Mouse (Mus musculus): ENCODE measurements around the gene Il6ra. TPM values are rescaled to one million over a fixed set of nuclear protein-coding genes. Genes with fewer than 3 reads are reported as not detected.

Gene Il6ra
- total RNA-seq, 2 experiments from 2014 or later, result 3.6 to 4.7 TPM

DNA sequence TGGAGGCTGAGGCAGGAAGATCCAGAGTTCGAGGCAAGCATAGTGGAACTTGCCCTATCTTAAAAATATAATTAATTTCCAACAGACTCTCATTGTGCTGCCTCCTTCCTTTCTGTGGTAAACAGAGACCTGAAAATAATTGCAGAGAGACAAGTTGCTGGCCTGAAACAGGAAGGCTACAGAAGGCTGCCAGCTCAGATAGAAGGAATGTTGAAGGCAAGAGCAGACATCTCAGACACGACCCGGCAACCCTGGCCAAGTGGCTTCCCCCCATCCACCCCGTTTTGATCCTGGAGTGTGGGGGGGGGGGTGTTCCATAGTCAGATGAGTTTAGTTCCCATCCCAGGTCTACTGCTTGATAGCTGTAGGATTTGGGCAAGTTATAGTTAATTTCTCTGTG lies 1.7 kb upstream of the Il6ra start:
- intact Hi-C loops (cut with DNase I), result loop anchor here (5.0 kb wide), 1 partner anchor 37 kb away; no protein-coding TSS in a partner anchor
- DNase-seq (ENCODE audit: low spot score in 2 of 2), result no peak

DNA sequence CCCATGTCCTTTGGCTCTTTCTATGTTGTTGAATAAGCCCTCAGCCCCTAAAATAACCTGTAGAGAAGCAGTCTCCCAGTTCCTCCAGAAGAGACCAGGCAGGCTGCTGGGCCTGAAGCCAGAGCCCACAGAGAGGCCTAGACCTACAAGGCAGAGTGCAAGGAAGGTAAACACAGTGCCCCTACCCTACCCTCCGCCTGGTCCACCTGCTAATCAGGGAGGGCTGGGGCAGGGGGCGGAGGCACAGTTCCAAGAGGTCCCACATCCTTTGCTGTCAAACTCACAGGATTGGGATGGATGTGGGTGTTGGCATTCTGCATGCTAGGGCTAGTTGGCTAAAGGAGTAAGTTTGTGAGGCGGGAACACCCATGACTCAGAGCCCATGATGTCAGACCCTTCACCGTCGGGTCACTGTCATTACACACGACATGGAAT lies 871 bp downstream of the Il6ra start:
- DNase-seq (ENCODE audit: low spot score in 2 of 2), result no peak
- intact Hi-C loops (cut with DNase I), result loop anchor here (5.0 kb wide), 1 partner anchor 35 kb away; no protein-coding TSS in a partner anchor

DNA sequence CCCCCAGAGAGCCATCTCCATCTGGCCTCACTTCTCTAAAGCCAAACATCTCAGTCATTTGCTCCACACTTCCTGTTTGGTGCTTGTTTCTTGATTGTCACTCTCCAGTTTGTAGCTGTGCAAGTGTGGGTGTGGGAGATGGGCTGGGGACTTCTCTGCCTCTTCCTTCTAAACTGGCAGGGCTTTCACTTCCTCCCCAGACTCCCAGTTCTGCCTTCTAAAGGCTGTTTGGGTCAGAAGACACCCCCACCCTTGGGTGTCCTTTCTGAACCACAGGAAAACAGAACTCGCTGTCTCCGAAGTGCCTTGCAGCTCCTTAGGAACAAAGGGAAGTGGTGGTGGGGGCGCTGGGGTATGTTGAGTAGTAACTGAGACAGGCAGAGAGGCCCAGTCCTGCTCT lies 1.8 kb downstream of the Il6ra start:
- intact Hi-C loops (cut with DNase I), result loop anchor here (5.0 kb wide), 1 partner anchor 34 kb away; no protein-coding TSS in a partner anchor

DNA sequence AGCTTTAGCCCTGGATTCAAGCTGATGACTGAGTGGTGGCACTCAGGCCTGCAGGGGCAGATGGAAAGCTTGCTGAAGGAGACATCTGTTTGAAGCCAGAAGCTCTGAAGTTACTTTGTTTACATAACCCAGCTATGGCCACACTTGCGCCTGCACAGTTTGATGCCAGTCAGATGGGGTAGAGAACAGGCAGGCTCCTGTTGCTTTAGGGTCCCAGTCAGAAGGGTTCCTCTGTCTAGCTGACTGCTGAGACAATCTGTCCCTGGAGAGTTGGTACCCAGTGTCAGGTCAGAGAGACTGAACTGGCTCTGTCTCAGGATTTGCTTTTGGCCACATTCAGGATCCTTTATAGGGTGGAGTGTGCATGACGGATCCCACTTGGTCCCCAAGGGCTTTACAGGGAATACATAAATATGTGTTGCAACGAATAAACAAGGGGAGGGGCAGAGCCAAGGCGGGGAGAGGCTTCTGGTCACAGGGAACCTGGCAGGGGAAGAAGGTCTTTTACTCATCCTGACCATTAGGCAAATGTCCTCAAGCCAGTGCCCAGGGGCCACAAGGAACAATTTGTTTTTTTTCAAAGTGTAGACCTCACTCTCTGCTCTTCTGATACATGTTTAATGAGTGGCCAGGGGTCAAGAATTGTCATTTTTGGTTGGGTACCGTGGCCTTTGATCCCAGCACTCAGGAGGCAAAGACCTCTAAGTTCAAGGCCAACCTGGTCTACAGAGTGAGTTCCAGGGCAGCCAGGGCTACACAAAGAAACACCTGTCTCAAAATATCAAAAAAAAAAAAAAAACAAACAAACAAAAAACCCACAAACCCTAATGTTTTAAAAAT lies 3.1 kb downstream of the Il6ra start:
- intact Hi-C loops (cut with DNase I), result loop anchor here (5.0 kb wide), 1 partner anchor 33 kb away; no protein-coding TSS in a partner anchor
- no peak for DNase-seq (ENCODE audit: low spot score in 2 of 2)

More for the DNA sequence above, 1.8 kb downstream of the Il6ra start:
- peak; percentile 41 to 42 for DNase-seq (ENCODE audit: low spot score in 2 of 2)

DNA sequence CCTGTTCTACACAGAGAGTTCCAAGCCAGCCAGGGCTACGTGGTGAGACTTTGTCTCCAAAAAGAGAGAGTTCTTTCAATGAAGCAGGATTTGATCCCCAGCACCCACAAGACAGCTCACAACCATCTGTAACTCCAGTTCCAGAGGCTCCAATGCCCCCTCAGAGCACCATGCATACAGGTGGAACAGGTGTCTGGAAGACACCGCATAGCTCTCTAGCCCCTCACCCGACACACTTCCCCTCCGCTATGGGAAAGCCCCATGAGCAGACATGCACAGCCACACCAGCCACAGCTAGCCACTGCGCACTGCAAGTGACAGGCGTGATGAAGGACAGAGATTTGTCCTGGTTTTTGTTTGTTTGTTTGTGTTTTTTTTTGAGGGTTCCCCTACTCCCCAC lies 4.2 kb downstream of the Il6ra start:
- DNase-seq (ENCODE audit: low spot score in 2 of 2), result no peak
- intact Hi-C loops (cut with DNase I), result no loop called here

DNA sequence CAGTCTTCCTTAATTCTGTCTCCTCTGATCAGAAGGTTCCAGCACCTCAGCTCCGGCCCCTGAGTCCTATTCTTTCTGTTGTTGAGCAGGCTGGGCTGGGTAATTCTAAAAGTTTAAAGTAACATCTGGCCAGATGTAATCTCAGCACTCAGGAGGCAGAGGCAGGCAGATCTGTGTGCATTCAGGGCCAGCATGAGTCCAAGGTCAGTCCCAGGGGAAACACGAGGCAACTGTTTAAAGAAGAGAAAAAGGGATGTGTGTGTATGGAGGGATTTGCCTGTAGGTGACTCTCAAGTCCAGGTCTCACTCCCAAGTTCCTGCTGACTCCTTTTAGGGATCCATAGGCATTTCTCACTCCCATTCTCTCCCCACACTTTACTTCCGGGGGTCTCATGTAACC lies 5.2 kb downstream of the Il6ra start:
- intact Hi-C loops (cut with DNase I), result no loop called here
- no peak for DNase-seq (ENCODE audit: low spot score in 2 of 2)

DNA sequence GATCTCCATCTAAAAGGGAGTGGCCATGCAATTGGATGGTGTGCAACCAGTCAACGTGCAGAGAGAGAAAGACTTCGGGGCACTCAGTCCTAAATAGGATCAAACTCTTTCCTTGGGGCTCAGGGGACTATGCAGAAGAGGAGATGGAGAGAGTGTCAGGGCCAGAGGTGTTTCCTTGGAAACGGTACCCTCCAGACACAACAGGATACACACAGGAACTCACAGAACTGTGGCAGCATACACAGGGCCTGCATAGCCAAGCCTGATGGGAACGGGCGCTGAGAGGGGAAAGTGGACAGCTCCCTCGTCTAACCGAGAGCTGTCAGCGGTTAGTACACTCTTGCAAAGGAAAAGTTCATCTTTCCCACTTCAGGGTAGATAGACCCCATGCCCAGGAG lies 13.5 kb downstream of the Il6ra start:
- no peak for DNase-seq (ENCODE audit: low spot score in 2 of 2)
- intact Hi-C loops (cut with DNase I), result no loop called here

DNA sequence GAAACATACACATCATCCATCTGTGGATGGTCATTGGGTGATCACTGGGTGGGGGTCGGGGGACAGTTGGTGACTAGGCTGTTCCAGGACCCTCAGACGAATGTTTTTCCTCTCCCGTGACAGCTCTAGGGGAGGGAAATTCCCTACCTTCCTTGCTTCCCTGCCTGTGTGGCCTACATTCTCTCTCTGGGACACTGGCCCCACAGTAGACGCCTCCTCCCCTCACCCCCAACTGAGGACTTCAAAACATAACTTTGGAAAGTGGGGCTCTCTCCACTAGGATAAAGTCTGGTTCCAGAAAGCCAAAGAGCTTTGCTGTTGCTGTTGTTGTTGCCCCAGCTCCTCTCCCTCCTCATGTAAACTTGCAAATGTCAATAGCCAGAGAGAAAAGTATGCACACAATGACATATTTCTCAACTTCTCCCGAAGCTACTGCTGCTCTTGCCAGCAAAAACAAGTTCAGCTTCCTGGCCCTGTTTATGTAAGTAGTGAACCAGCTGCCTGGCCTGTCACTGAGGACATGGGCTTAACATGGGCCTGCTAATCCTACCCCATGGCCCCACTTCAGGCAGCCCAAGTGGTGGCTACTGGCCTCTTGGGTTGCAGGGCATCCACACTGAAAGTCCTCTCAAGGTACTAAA lies 14.0 kb downstream of the Il6ra start:
- intact Hi-C loops (cut with DNase I), result no loop called here
- no peak for DNase-seq (ENCODE audit: low spot score in 2 of 2)

DNA sequence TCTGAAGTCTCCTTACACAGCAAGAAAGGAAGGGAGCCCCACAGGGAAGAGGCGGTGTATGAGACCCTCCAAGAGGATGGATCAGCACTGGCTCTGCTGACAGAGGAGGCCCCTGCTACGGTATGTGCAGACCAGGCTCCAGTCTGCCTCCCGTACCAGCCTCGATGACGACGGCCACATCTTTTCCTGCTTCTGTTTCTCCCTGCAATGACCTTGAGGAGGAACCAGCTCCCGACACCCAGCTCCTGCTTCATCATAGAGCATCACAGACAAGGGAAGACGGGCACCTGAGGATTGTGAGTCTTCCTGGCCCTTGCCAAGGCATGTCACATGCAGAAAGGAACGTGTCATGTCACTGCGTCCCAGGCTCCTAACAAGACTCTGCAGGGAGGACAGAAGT lies 15.0 kb downstream of the Il6ra start:
- no peak for DNase-seq (ENCODE audit: low spot score in 2 of 2)
- intact Hi-C loops (cut with DNase I), result no loop called here

DNA sequence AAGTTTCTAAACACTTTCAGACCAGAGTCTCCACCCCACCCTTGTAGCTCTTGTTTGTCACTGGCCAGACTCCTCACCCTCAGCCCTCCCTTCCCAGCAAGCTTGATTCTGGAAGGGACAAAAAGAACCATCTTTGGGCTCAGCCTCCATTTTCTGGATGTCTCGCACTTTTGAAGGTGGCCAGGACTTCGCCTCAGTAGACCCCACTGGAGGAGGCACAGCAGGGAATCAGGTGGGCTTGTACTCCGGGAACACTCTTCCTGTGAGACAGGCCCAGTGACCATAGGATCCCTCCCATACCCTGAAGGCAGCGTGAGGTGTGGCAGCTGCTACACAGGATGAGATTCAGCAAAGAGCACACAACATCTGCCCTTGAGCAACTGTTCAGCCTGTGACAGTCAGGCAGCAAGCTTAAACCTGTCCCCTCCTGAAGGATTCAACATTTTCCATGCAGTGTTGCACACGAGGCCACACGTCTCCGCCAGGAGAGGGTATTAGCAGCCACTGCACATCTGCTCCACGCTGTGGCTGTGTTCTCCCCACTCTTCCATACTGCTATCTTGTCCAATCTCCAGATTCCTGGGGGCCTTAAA lies 15.7 kb downstream of the Il6ra start:
- intact Hi-C loops (cut with DNase I), result no loop called here
- no peak for DNase-seq (ENCODE audit: low spot score in 2 of 2)

DNA sequence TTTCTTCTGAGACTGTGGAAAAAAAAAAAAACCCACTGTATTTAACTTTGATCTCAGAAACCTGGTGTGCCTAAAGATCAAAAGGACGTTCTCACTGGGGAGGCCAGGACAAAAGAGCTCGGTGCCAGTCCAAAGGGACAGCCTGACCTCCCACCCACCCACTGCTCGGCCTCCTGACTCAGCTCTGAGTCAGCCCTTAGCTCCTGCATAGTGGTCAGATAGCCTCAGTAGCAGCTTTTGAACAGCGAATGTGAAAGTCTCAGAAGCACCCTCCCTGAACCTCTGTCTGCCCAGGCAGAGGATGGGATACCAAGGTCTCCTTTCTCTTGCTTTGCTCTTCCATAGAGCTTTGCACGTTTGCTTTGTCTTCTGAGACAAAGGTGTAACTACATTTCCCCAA lies 16.4 kb downstream of the Il6ra start:
- intact Hi-C loops (cut with DNase I), result no loop called here

DNA sequence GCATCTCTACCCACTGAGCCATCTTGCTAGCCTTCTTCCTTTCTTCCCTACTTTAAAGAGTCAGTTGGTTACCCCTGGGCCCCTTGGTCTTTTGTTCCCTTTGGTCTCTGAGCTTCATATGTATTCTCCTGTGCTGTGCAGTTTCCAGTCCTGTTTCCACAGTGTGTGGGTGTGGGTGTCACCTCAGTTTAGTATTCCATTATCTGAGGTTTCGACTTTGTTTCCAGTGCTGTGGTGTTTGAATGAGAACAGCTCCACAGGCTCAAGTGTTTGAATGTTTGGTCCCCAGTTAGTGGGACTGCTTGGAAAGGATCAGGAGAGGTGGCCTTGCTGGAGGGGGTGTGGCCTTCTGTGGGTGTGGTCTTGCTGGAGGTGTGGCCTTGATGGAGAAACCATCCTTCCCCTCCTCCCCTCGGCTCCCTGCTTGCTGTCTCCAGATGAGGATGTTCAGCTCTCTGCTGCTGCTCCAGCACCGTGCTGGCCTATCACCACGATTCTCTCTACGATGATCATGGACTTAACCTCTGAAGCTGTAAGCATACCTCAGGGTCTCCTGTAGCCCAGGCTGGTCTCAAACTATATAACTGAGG lies 20.4 kb downstream of the Il6ra start:
- intact Hi-C loops (cut with DNase I), result no loop called here
- no peak for DNase-seq (ENCODE audit: low spot score in 2 of 2)

More for the DNA sequence above, 16.4 kb downstream of the Il6ra start:
- no peak for DNase-seq (ENCODE audit: low spot score in 2 of 2)

DNA sequence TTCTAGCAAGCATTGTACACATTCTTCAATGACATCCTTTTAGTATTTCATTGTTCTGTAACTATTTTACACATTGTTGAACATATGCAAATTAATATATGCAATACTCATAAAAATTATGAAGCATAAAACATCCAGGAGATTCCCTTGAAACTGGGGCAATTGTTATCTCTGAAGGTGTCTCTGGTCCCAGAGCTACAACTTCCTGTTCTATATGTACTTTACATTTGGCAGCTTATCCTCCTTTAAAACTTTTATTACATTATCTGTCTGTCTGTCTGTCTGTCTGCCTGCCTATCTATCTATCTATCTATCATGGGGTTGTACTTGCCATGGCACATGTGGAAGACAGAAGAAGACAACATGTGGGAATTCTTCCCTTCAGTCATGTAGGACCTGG lies 21.3 kb downstream of the Il6ra start:
- intact Hi-C loops (cut with DNase I), result no loop called here
- DNase-seq (ENCODE audit: low spot score in 2 of 2), result no peak

DNA sequence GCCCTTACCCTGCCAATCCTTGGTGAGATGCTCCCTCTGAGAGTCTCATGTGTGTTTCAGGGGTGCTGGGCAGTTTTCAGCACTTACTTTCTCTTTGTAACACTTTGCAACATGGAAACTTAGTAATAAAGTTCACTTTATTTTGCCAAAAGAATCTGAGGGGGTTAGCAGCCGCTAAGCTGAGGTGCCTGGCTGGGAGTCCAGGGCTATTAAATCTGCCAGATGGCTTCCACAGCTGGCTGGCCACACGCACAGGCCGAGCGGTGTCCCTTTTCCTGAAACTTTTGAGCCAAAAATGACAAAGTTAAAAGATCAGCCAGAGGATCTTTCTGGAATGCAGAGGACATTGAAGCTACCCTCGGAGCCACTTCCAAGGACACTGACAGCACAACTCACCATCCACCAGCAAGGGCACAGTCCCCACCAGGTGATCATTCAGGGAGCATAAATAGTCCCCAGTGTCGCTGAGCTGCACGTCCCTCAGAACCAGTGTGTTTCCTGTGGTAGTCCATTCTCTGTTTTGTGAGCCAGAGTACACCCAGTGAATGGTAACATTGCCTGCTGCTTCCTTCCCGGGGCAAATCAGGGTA lies 23.1 kb downstream of the Il6ra start:
- no peak for DNase-seq (ENCODE audit: low spot score in 2 of 2)
- intact Hi-C loops (cut with DNase I), result no loop called here

DNA sequence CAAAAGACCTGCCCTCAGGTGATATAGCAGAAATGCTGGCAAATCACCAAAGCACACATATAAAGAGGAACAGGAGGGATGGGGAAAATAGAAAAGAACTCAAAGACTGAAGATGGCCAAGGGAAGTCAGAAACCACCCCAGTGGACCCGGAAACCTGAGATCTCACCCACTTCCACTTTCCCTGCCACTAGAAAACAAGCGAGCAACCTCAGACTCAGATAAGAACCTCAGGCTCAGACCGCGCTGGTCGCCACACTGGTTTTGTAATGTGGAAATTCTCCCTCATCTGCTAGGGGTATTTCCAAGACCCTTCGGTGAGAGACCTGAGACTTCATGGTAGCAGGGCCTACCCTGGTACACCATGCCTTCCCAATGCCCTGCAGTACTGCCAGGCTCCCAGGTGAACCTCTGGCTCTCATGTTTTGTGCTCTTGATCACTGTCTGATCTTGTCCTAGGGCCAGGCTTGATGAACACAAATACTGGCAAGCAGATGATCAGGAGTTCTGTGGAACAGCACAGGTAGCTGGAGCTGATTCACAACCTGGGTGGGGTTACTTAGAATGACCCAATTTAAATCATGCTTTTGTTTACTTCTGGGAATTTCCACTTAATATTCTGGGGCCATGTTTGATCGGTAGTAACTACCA lies 25.3 kb downstream of the Il6ra start:
- intact Hi-C loops (cut with DNase I), result no loop called here

DNA sequence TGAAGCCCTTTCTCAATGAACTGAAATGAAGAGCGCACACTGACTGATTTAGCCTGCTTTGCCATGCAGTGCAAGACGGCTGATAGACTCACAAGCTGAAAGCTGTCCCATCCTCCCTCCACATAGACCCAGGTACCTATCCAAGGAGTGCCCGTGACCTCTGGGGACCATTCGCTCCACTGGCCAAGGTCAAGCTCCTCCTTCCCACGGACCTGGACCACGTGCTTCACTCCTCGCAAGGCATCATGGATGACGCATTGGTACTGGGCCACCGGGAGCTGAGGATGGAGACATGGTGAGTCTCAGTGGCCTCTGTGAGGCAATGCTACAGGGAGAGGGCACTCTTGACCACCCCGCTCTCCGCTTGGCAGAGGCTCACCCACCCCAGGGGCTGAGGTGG lies 27.2 kb downstream of the Il6ra start:
- no peak for DNase-seq (ENCODE audit: low spot score in 2 of 2)
- intact Hi-C loops (cut with DNase I), result no loop called here

More for the DNA sequence above, 25.3 kb downstream of the Il6ra start:
- DNase-seq (ENCODE audit: low spot score in 2 of 2), result no peak

DNA sequence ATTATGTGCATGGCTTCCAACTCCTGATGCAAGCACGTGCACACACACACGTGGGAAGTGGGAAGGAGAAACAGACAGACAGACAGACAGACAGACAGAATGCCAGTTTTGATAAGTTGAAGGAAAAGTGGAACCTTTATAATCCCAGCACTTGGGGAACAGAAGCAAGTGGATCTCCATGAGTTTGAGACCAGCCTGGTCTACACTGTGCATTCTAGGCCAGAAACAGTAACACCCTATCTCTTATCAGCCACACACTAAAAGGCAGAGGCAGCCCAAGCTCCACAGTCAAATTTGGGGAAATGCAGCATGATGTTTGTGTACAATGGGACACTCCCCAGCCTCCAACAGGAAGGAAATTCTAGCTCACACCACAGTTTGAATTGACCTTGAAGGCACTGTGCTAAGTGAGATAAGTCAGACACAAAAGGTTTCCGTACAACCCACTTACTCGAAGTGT lies 29.4 kb downstream of the Il6ra start:
- intact Hi-C loops (cut with DNase I), result no loop called here
- no peak for DNase-seq (ENCODE audit: low spot score in 2 of 2)

DNA sequence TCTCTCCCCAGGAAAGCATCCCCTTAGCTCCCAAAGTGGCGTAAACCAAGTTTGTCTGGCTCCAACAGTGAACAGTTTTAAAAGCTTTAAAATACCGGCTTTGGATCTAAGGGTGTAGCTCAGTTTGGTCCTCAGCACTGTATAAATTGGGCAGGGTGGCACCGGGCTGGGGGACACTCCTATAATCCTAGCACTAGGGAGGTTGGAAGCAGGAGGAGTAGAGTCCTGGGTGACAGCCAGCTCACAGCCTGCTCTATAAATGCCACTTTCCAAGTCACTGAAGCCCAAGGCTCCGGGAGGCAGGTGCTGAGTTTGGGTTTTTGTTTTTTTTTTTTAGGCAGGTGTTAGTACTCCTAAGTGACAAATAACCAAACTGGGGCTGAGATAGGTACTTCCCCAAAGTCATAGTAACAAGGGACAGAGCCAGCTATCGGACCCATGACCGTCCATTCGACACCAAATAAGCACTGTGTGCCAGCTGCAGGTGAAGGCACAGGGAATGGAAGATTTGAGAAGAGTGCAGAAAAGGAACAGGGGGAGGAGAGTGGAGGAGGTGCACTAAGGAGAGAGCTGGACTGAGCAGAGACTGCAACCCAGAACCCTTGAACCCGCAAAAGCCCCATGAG lies 30.3 kb downstream of the Il6ra start:
- no peak for DNase-seq (ENCODE audit: low spot score in 2 of 2)
- intact Hi-C loops (cut with DNase I), result no loop called here

All from left cerebral cortex, postnatal 14 days (tissue).